Mouse (Mus musculus) kidney, adult 2 months (tissue): ENCODE results near the gene Rybp. TPM values are rescaled to one million over a fixed set of nuclear protein-coding genes. Genes with fewer than 3 reads are reported as not detected.
A peak's percentile ranks its signal among the peaks of the same experiment; 100 is the strongest.

ENCODE experiments used
- DNase-seq: peaks from one replicate; pipeline ENCODE4 v3.0.0; 2021
- H3K27ac ChIP-seq: fragments of 200-500 bp; 2 replicates; pipeline ENCODE4 v1.5.1; 2012; ENCODE audit warnings: low read depth, low read length, control low read depth, inconsistent platforms; ENCODE audit not compliant: insufficient read depth
- H3K27me3 ChIP-seq: fragments of 200-500 bp; replicated peaks from 2 replicates; pipeline ENCODE4 v1.6.1; 2012; ENCODE audit warnings: mild to moderate bottlenecking, moderate library complexity, low read length, inconsistent platforms; ENCODE audit not compliant: control insufficient read depth, insufficient read depth
- H3K36me3 ChIP-seq: fragments of 200-500 bp; 2 replicates; pipeline ENCODE4 v1.6.1; 2012; ENCODE audit warnings: mild to moderate bottlenecking, moderate library complexity, low read length, inconsistent platforms; ENCODE audit not compliant: control insufficient read depth, insufficient read depth
- H3K4me1 ChIP-seq: fragments of 200-500 bp; 2 replicates; pipeline ENCODE4 v1.6.1; 2011; ENCODE audit warnings: low read length; ENCODE audit not compliant: control insufficient read depth, insufficient read depth
- H3K4me3 ChIP-seq: fragments of 200-500 bp; 2 replicates; pipeline ENCODE4 v1.5.1; 2011; ENCODE audit warnings: mild to moderate bottlenecking, low read depth, low read length, control low read depth; ENCODE audit not compliant: insufficient read depth
- CTCF ChIP-seq: fragments of 200-500 bp; conservative IDR thresholded peaks from 2 replicates; pipeline ENCODE4 v1.5.1; 2011; ENCODE audit warnings: low read depth, mild to moderate bottlenecking, control low read depth, low read length, moderate library complexity, mixed read lengths; ENCODE audit not compliant: insufficient read depth, insufficient read length
- POLR2A ChIP-seq: fragments of 200-500 bp; IDR thresholded peaks from one replicate; pipeline ENCODE4 v1.6.1; 2011; ENCODE audit warnings: low read depth, low read length, control low read depth
- WGBS: fragments of 180-500 bp; shearing (Covaris S2); methylation state at CpG from one replicate; pipeline ENCODE4 v1.1.7; 2018; 5-methylcytosine and 5-hydroxymethylcytosine counted together
- polyA plus RNA-seq: library from polyadenylated mRNA; depleted of rRNA; stranded (reverse); fragments of >200 nt; gene quantifications from 2 replicates; pipeline ENCODE4 v1.2.3, GENCODE M21; 2012

Gene Rybp
- polyA plus RNA-seq, 1 experiment = 19.4 TPM

DNA sequence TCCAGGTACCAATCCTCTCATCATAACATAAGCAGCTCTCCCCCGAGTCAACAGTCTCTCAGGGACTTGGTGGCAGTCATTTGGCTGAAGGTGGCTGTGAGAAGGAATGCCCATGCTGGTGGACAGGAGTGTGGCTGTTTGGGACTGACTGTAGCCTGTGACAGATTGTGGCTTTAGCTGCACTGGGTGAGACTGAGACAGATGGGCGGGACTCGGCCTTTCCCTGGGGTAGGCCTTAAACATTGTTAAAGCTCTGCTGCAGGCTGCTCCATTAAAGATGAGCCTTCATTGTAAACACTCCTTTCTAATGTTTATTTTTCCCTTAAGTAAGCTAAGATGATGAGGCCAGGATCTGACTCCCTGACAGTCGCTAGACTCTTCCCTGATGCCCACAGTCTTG, 42.3 kb upstream of the Rybp start:
- WGBS = 93% methylated on average over 4 of the region's 4 CpGs
- H3K27me3 ChIP-seq = no peaks in the 10 kb centered on the region
- TF ChIP-seq POLR2A (no peak), CTCF (no peak)
- no peak for DNase-seq
- H3K27ac ChIP-seq = no peak overlapping the region
- peaks cover 3% of the 10 kb centered on the region; the same call in 1 of the 2 replicates for H3K4me1 ChIP-seq
- H3K4me3 ChIP-seq = no peak overlapping the region
- no peaks in the 10 kb centered on the region for H3K36me3 ChIP-seq

DNA sequence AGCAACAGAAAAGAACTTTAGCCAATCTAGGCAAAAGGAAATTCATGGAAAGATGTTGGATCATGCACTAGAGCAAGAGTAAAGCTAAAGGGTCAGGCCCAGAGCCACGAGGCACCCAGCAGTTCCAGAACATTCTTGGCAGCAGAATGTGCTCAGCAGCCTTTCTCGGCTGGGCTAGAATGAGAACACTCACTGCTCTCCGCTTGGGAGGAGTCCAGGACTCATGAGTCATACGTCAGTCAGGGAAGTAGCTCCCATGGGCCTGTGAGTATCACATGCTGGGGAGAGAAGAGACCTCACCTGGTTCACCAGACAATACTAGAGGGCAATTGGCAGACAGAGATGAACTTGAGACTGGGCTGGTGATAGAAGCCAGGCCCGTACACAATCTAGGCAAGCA, 39.8 kb upstream of the Rybp start:
- WGBS = 36% methylated on average over 5 of the region's 5 CpGs
- DNase-seq = peak; percentile 74
- Histone ChIP-seq H3K4me3 (no peak overlapping the region), H3K27me3 (no peaks in the 10 kb centered on the region), H3K27ac (no peak overlapping the region), H3K36me3 (no peaks in the 10 kb centered on the region), H3K4me1 (peaks cover 3% of the 10 kb centered on the region; the same call in 1 of the 2 replicates)
- no peak for TF ChIP-seq CTCF
- no peak for TF ChIP-seq POLR2A

DNA sequence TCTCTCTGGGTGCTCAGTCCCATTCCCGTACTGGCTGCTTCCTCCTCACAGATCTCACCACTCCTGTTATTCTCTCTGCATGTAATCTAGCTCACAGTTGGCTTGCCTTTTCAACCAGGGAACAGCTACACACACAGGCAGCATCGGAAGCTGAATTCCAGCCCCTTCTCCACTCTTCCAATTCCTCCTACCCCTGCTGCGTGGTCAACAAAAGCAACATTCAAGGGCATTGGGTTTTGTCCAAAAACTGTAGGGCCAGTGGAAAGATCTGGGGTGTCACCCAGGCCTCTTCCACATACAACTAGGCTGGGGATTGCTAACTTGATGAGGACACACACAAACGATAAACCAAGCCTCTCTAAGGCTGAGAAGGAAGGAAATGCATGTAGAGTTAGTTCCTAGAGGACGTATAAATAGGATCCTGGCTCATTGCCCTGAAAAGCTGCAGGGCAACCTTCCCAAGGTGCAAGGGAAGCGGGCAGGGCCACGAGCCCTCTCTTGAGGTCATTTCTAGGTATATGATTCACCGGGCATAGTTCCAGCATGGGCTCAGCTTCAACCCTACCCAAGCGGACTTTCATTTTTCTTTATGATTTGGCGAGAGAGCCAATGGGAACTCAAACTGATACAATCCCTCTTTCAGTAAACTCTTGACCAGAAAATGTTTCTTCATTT, 36.6 kb upstream of the Rybp start:
- Histone ChIP-seq H3K27ac (no peak overlapping the region), H3K36me3 (no peaks in the 10 kb centered on the region), H3K4me3 (no peak overlapping the region), H3K4me1 (no peaks in the 10 kb centered on the region), H3K27me3 (no peaks in the 10 kb centered on the region)
- TF ChIP-seq POLR2A (no peak), CTCF (no peak)
- peak; percentile 39 for DNase-seq
- 50% methylated on average over 10 of the region's 10 CpGs for WGBS

DNA sequence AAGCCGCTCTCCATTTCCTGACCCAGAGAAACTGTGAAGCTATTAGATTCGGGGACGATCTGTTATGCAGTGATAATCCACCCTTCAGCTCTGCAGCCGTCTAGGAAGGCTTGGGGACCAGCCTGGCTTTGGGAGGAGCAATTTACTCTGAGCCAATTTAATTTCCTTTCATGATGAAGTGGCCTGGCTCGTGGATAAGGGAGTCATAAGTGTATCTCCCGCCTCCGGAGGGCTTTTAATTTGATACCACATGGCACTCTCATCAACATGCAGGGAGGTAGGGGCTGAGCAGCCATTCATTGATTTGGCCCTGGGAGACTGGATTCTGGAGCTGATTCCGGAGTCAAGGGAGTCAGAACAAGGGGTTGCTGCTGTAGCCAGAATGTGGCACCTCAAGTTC, 35.3 kb upstream of the Rybp start:
- no peak overlapping the region for H3K4me3 ChIP-seq
- no peaks in the 10 kb centered on the region for H3K27me3 ChIP-seq
- H3K4me1 ChIP-seq = no peaks in the 10 kb centered on the region
- WGBS = 62% methylated on average over 8 of the region's 8 CpGs
- no peak for DNase-seq
- no peak overlapping the region for H3K27ac ChIP-seq
- H3K36me3 ChIP-seq = no peaks in the 10 kb centered on the region
- TF ChIP-seq CTCF = no peak

DNA sequence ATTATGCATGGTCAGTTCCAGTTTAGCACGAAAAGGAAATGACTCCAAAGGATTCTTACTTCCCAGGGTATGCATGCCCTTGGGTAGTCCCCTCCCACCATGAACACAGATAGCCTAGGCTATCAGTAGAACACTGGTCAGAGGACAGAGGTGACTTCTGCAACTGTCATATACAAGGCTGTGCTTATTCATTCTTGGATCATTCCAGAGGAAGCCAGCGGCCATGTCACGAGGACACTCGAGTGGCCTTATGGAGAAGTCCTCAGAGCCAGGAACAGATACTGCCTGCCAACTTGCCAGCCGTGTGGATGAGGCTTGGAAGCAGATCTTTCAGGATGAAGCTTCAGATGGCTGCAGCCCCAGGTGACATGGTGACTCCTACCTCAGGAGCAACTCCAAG, 34.9 kb upstream of the Rybp start:
- Histone ChIP-seq H3K27me3 (no peaks in the 10 kb centered on the region), H3K4me1 (no peaks in the 10 kb centered on the region), H3K4me3 (no peak overlapping the region), H3K27ac (no peak overlapping the region), H3K36me3 (no peaks in the 10 kb centered on the region)
- TF ChIP-seq POLR2A (no peak), CTCF (no peak)
- no peak for DNase-seq
- 81% methylated on average over 5 of the region's 5 CpGs for WGBS

DNA sequence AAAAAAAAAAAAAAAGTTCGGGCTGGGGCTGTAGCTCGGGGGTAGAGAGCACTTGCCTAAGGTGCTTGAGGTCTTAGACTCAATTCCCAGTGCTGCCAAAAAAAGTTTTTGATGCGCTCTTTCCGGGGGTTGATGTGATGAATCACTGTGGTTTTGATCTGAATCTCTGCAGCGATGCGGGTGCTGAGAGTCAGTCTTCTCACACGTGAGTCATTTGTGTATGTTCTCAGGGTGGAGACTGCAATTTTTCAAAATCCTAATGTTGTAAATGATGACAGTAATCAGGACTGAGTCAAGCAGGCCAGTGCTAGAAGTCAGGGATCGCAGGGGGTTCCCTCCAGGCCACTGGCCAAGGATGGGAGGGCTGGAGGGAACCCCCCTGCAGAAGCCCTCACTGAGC, 26.9 kb upstream of the Rybp start:
- no peaks in the 10 kb centered on the region for H3K36me3 ChIP-seq
- H3K4me3 ChIP-seq = no peak overlapping the region
- no peaks in the 10 kb centered on the region for H3K27me3 ChIP-seq
- TF ChIP-seq POLR2A = no peak
- TF ChIP-seq CTCF = no peak
- 70% methylated on average over 8 of the region's 8 CpGs for WGBS
- H3K4me1 ChIP-seq = no peaks in the 10 kb centered on the region
- no peak overlapping the region for H3K27ac ChIP-seq
- DNase-seq = no peak

DNA sequence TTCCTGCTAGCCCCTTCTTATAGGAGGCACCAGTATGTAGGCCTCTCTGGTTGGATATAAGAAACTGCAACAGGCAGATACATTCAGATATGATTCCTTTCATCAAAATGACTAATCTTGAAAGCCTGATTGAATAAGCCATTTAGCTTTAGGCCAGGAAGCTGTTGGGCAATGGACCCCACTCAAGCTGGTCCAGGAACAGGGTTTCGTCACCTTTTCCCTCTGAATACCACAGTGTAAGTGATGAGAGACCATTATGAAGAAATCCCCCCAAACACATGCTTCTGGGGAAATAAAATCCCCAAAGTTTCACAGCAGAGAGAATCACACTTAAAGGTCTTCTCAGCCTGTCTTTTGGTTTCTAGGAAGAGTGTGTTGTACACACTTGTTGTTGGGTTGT, 23.9 kb upstream of the Rybp start:
- Histone ChIP-seq H3K36me3 (no peaks in the 10 kb centered on the region), H3K27me3 (no peaks in the 10 kb centered on the region), H3K4me3 (no peak overlapping the region), H3K27ac (no peak overlapping the region), H3K4me1 (no peaks in the 10 kb centered on the region)
- WGBS = 96% methylated on average over 1 of the region's 1 CpGs
- TF ChIP-seq POLR2A (no peak), CTCF (no peak)
- no peak for DNase-seq

DNA sequence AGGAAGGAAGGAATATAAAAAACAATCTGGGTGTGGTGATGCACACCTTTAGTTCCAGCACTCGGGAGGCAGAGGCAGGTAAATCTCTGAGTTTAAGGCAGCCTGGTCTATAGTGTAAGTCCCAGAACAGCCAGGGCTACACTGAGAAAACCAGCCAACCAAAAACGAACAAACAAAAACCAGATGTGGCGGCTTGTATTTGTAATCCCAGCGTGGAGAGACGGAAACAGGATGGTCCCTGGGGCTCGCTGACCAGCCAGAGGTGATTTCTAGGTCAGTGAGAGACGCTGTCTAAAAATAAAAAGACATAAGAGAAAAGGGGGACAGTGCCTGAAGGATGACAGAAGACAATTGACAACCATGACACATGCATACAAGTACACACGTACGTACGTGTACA, 17.5 kb upstream of the Rybp start:
- Histone ChIP-seq H3K4me3 (no peak overlapping the region), H3K27ac (no peak overlapping the region), H3K4me1 (no peaks in the 10 kb centered on the region), H3K36me3 (no peaks in the 10 kb centered on the region), H3K27me3 (no peaks in the 10 kb centered on the region)
- DNase-seq = no peak
- 73% methylated on average over 10 of the region's 10 CpGs for WGBS
- TF ChIP-seq CTCF (no peak), POLR2A (no peak)
